In the genomic region with DNA sequence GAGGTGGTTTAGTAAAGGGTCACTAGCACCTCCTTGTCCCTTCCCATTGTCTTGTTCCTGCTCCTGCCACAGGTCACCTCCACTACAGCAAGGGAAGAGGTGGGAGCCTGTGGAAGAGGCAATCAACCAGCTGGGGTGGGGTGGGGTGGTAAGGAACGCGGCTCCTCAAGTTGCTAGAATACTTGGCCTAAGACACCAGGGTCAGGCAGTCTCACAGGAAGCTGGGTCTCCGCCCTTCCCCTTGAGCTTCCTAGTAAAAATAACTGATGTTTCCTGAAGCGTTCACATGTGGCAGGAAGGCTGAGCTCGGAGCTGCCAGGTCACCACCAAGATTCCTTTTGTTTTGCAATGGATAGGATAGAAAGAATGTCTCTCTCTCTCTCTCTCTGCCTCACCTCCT, we compare ENCODE assay signal across 10 mouse cellular contexts. TPM values are rescaled to one million over a fixed set of nuclear protein-coding genes. Genes with fewer than 3 reads are reported as not detected.
DNase-seq lines count a peak whose midpoint lies in the region; ATAC-seq and TF ChIP-seq lines count a peak whose summit lies in the region.
"Had no signal": no experiment of that assay in that cellular context is flagged by ENCODE, and none has a peak within 500 bp of the region (broad histone marks: within the 10 kb centered on the region; RNA-seq: fewer than 3 reads in every experiment).

No protein-coding gene starts in this region.

- no peaks in the 10 kb centered on the region for H3K27me3 ChIP-seq in limb, embryonic 14.5 days (ENCODE audit: control insufficient read depth, insufficient read depth, low read length)
- no peaks in the 10 kb centered on the region for H3K27me3 ChIP-seq in limb, embryonic 10.5 days (ENCODE audit: low read depth, poor library complexity, severe bottlenecking)
- no peaks in the 10 kb centered on the region for H3K27me3 ChIP-seq in heart, embryonic 14.5 days (ENCODE audit: control insufficient read depth, insufficient read depth, low read length)

- 36% methylated on average over 5 of the region's 5 CpGs for WGBS in limb, embryonic 14.5 days
- WGBS in limb, embryonic 10.5 days, result 66% methylated on average over 5 of the region's 5 CpGs
- 52% methylated on average over 5 of the region's 5 CpGs for WGBS in heart, embryonic 14.5 days

- H3K9me3 ChIP-seq in limb, embryonic 14.5 days (ENCODE audit: control insufficient read depth, low read length), result no peaks in the 10 kb centered on the region
- H3K9me3 ChIP-seq in limb, embryonic 10.5 days (replicated peaks), result no peaks in the 10 kb centered on the region
- H3K9me3 ChIP-seq in heart, embryonic 14.5 days (ENCODE audit: control insufficient read depth, low read length), result no peaks in the 10 kb centered on the region
- H3K9me3 ChIP-seq: midbrain, embryonic 10.5 days had no signal

- H3K9ac ChIP-seq in limb, embryonic 14.5 days (ENCODE audit: low read depth, low read length, severe bottlenecking), result no peak overlapping the region
- no peak overlapping the region for H3K9ac ChIP-seq in heart, embryonic 14.5 days (ENCODE audit: low read length)

- no peak for ATAC-seq in limb, embryonic 14.5 days (ENCODE audit: low FRiP score, low read depth)
- ATAC-seq in heart, embryonic 14.5 days (ENCODE audit: insufficient number of reproducible peaks, insufficient read depth, low FRiP score, low read depth), result peak; percentile 55

- no peak overlapping the region for H3K4me3 ChIP-seq in limb, embryonic 14.5 days (replicated peaks; ENCODE audit: low read length)
- no peak overlapping the region for H3K4me3 ChIP-seq in limb, embryonic 10.5 days
- H3K4me3 ChIP-seq in heart, embryonic 14.5 days (ENCODE audit: control insufficient read depth in 1 of 2, insufficient read depth in 1 of 2, low read depth in 1 of 2, low read length in 2 of 2), result no peak overlapping the region
- H3K4me3 ChIP-seq: midbrain, embryonic 10.5 days had no signal

- no peak overlapping the region for H3K27ac ChIP-seq in limb, embryonic 14.5 days (replicated peaks; ENCODE audit: low read depth, low read length)
- H3K27ac ChIP-seq in limb, embryonic 10.5 days, result no peak overlapping the region
- H3K27ac ChIP-seq in heart, embryonic 14.5 days (replicated peaks in 1 of 2; ENCODE audit: control insufficient read depth in 1 of 2, insufficient read depth in 1 of 2, low read depth in 2 of 2, low read length in 2 of 2), result peak overlapping the region; percentile 54 to 57
- H3K27ac ChIP-seq: midbrain, embryonic 10.5 days had no signal

- H3K36me3 ChIP-seq in limb, embryonic 14.5 days (ENCODE audit: control insufficient read depth, insufficient read depth, low read length), result no peaks in the 10 kb centered on the region
- no peaks in the 10 kb centered on the region for H3K36me3 ChIP-seq in limb, embryonic 10.5 days
- H3K36me3 ChIP-seq in heart, embryonic 14.5 days (ENCODE audit: control insufficient read depth, insufficient read depth, low read length), result no peaks in the 10 kb centered on the region
- H3K36me3 ChIP-seq: midbrain, embryonic 10.5 days had no signal

- H3K4me1 ChIP-seq in limb, embryonic 14.5 days (ENCODE audit: control insufficient read depth, insufficient read depth, low read length), result no peaks in the 10 kb centered on the region
- H3K4me1 ChIP-seq in limb, embryonic 10.5 days, result 0 out of 2 replicates have a peak, but pooled peaks cover 5% of the 10 kb centered on the region
- H3K4me1 ChIP-seq in heart, embryonic 14.5 days (ENCODE audit: control insufficient read depth in 2 of 2, insufficient read depth in 2 of 2, low read length in 2 of 2), result peaks cover 0 to 2% of the 10 kb centered on the region in 2 experiments; a peak in 2 of 4 replicates

- no peak overlapping the region for H3K4me2 ChIP-seq in limb, embryonic 14.5 days (replicated peaks; ENCODE audit: low read depth, low read length, severe bottlenecking)
- no peak overlapping the region for H3K4me2 ChIP-seq in heart, embryonic 14.5 days (ENCODE audit: low read length)

- TF ChIP-seq POLR2A in limb, embryonic 14.5 days (IDR thresholded peaks at IDR 0.05; ENCODE audit: borderline replicate concordance, extremely low read depth, insufficient read depth, insufficient read length), result no peak

- peak; percentile 28 for DNase-seq in limb, embryonic 14.5 days (ENCODE audit: low spot score)
- DNase-seq in limb, embryonic 10.5 days (ENCODE audit: low spot score), result no peak
- peak; percentile 70 to 89 for DNase-seq in kidney, postnatal 25 days
- no peak for DNase-seq in urinary bladder, adult 2 months (ENCODE audit: low spot score)
- DNase-seq in thymus, postnatal 0 days (ENCODE audit: low spot score), result no peak
- no peak for DNase-seq in cerebellum, postnatal 10 days
- no peak for DNase-seq in urinary bladder, postnatal 25 days (ENCODE audit: low spot score)
- DNase-seq: thymus, postnatal 36 days had no signal

RNA-seq across cellular contexts. Expression of gene N4bp1, which starts 16.9 kb away (rescaled TPM):
- polyA plus RNA-seq in limb, embryonic 14.5 days (2012; rRNA removed), result 20.3 and 23.3 TPM in 2 replicates
- polyA plus RNA-seq in limb, embryonic 14.5 days (2014; fragmentation: Nextera tagmentation; extraction: Ambion mirVana), result 11.8 and 12.1 TPM in 2 replicates
- 9.0 and 11.1 TPM in 2 replicates for polyA plus RNA-seq in limb, embryonic 10.5 days (2016; fragmentation: Nextera tagmentation; extraction: Ambion mirVana)
- 7.4 and 8.5 TPM in 2 replicates for polyA plus RNA-seq in heart, embryonic 14.5 days (2014; fragmentation: Nextera tagmentation; extraction: Ambion mirVana)
- 7.3 and 11.4 TPM in 2 replicates for polyA plus RNA-seq in urinary bladder, adult 2 months (2012; rRNA removed)
- polyA plus RNA-seq in thymus, postnatal 0 days (2015; fragmentation: Nextera tagmentation; extraction: Ambion mirVana), result 4.6 and 5.7 TPM in 2 replicates

Comparison
In these comparisons a context has a peak if more than half of its experiments do, and no peak if none do; other contexts are left out.
1. DNase-seq: peak in limb, embryonic 14.5 days (single experiment) and kidney, postnatal 25 days (2 of 2); none in limb, embryonic 10.5 days (single experiment), urinary bladder, adult 2 months (single experiment), thymus, postnatal 0 days (single experiment), cerebellum, postnatal 10 days (0 of 2) and urinary bladder, postnatal 25 days (single experiment).
2. H3K27ac ChIP-seq: peak in heart, embryonic 14.5 days (2 of 2); none in limb, embryonic 14.5 days (single experiment) and limb, embryonic 10.5 days (single experiment).